Mouse (Mus musculus) E14TG2a.4 (cell line): Measurements from ENCODE around the gene Zfp990.
"Not testable (repeated sequence)": the region's sequence is repeated elsewhere in the genome, so short reads cannot be mapped to it uniquely, and the experiment has no call there.

Experiments used
- H3K27me3 ChIP-seq: 2 replicates; pipeline ENCODE4 v1.6.1; 2014; ENCODE audit warnings: low read length, control low read depth; ENCODE audit not compliant: insufficient read depth
- H3K36me3 ChIP-seq: 2 replicates; pipeline ENCODE4 v1.6.1; 2014; ENCODE audit warnings: low read length, control low read depth; ENCODE audit not compliant: insufficient read depth
- H3K4me1 ChIP-seq: replicated peaks from 2 replicates; pipeline ENCODE4 v1.6.1; 2014; ENCODE audit warnings: low read depth, low read length, control low read depth
- H3K4me3 ChIP-seq: replicated peaks from 2 replicates; pipeline ENCODE4 v1.5.1; 2014; ENCODE audit warnings: mild to moderate bottlenecking, low read length
- H3K9me3 ChIP-seq: 2 replicates; pipeline ENCODE4 v1.6.1; 2014; ENCODE audit warnings: low read length, control low read depth
- CTCF ChIP-seq: conservative IDR thresholded peaks from 2 replicates; pipeline ENCODE4 v1.5.1; 2014; ENCODE audit warnings: low read length
- NANOG ChIP-seq: IDR thresholded peaks from 2 replicates; pipeline ENCODE4 v1.6.1; 2014; ENCODE audit warnings: borderline replicate concordance, low read length, mixed read lengths
- POU5F1 ChIP-seq: IDR thresholded peaks from 2 replicates; pipeline ENCODE4 v1.6.1; 2014; ENCODE audit warnings: low read length, borderline replicate concordance

Gene Zfp990

DNA sequence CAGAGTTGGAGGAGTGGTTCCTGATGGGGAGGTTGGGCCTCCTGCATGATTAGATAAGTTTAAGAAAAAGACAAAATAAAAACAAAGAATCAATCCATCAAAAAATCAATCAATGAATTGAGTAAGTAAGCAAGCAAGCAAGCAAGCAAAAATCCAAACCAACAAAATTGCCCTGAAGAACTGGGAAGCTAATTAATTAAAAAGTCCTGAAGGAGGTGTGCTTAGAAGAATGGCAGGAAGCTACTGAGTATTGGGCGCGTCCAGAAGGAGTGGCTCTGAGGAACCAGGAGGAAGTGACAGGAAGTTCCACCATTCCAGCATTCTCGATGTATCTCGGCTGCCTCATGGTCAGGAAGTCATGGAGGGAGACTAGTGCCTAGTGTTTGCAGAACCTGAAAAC lies at the start of gene Zfp990:
Gene Zfp990, plus strand, starts transcription at position 301 of the 400 bp plus-strand sequence.
- not testable (repeated sequence) for H3K27me3 ChIP-seq, H3K36me3 ChIP-seq, H3K9me3 ChIP-seq
- Histone ChIP-seq H3K4me3 (peak within 1 kb of the TSS; percentile 68), H3K4me1 (peaks cover 22% of the 10 kb centered on the region)

DNA sequence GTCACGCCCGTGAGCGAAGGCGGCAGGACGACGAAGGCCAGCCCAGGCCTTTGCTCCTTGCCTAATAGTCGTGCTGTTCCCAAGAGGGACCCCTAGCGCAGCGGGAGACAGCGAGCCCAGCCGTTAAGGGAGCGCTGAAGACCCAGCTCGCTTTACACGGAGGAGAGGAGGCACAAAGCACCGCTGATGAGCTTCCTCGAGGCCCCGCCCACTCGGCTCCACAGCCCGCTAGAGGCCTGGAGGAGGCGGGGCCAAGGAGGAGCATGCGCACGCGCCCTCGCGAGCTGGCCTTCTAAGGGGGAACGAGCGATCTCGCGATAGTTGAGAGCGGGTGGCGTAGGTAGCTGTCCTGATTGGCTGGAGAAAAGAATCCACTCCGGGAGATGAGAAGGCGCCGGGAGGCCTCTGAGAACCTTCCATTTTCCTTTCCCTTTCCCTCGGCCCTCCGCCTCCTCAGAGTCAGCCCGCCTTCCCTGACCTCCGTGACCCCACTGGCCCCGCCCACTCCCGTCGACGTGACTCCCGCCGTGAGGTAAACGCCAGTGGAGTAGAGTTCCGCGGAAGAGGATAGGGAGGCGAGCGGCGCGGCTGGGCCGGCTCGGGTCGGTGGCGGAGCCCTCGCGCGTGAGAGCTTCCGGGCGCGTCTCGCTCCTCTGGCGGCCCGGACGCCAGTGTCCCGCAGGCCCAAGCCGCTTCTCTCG lies 46.9 kb upstream of the Zfp990 start:
- H3K27me3 ChIP-seq, H3K4me1 ChIP-seq, H3K36me3 ChIP-seq: not testable (repeated sequence)
- Histone ChIP-seq H3K9me3 (peaks cover 23% of the 10 kb centered on the region), H3K4me3 (peak overlapping the region; percentile 79)

DNA sequence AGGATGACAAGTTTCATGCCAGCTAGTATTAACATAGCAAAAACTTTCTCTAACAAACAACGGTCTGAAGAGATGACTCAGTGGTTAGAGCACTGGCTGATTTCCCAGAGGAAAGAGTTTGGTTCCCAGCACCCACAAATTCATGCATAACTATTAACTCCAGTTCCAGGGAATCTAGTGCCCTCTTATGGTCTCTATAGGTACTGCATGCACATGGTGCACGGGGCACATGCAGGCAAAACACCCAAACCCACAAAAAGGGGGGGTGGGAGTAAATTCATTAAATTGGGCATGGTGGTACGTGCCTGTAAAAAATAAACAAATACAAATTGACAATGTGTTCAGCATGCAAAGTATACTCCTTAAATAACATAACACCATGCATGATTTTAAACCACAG lies 32.4 kb upstream of the Zfp990 start:
- no peak for TF ChIP-seq POU5F1
- TF ChIP-seq CTCF: peak; percentile 92
- Histone ChIP-seq H3K9me3 (peaks cover 6% of the 10 kb centered on the region), H3K4me3 (no peak overlapping the region), H3K27me3 (no peaks in the 10 kb centered on the region), H3K4me1 (no peaks in the 10 kb centered on the region), H3K36me3 (no peaks in the 10 kb centered on the region)

GRCm38 (mm10) chr4:145480699-145481098 lies 29.9 kb upstream of the Zfp990 start:
- H3K4me3 ChIP-seq, H3K4me1 ChIP-seq, H3K27me3 ChIP-seq, H3K36me3 ChIP-seq, H3K9me3 ChIP-seq: not testable (repeated sequence)

GRCm38 (mm10) chr4:145489396-145489795 lies 21.2 kb upstream of the Zfp990 start:
- H3K9me3 ChIP-seq: no peaks in the 10 kb centered on the region
- no peak overlapping the region for H3K4me3 ChIP-seq
- no peaks in the 10 kb centered on the region for H3K27me3 ChIP-seq
- TF ChIP-seq POU5F1 (peak; percentile 6; the same call in 1 of the 2 replicates), CTCF (no peak)
- H3K4me1 ChIP-seq: peaks cover 50% of the 10 kb centered on the region
- H3K36me3 ChIP-seq: no peaks in the 10 kb centered on the region

DNA sequence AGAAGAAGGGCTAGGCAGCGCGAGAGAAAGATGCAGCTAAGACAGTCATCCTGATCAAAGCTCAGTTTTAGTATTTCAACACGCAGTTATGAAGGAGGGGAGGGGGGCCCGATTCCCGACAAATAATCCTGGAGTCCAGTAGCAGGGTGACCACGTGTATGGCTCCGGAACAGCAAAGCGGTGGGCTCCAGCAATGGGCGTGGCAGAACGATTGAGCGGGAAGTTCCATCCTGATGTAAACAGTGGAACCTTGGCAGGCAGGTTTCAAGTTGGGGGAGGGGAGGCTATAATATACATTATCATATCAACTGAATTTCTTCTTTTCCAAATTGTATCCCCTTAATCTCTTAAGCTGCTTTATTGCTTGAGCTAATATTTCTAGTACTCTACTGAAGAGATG lies 18.4 kb upstream of the Zfp990 start:
- Histone ChIP-seq H3K9me3 (no peaks in the 10 kb centered on the region), H3K27me3 (no peaks in the 10 kb centered on the region), H3K4me1 (peaks cover 38% of the 10 kb centered on the region), H3K4me3 (no peak overlapping the region), H3K36me3 (no peaks in the 10 kb centered on the region)
- no peak for TF ChIP-seq NANOG
- no peak for TF ChIP-seq POU5F1
- TF ChIP-seq CTCF: no peak

- TF ChIP-seq CTCF: peak; percentile 43
- H3K27me3 ChIP-seq, H3K4me3 ChIP-seq, H3K36me3 ChIP-seq, H3K9me3 ChIP-seq: not testable (repeated sequence)
- H3K4me1 ChIP-seq: peaks cover 32% of the 10 kb centered on the region
Observed at GRCm38 (mm10) chr4:145493316-145493715, 17.2 kb upstream of the Zfp990 start.

GRCm38 (mm10) chr4:145514637-145515036 lies 4.1 kb downstream of the Zfp990 start:
- Histone ChIP-seq H3K4me3 (peak overlapping the region; percentile 74), H3K9me3 (peaks cover 10% of the 10 kb centered on the region), H3K36me3 (peaks cover 11% of the 10 kb centered on the region), H3K4me1 (peaks cover 27% of the 10 kb centered on the region)
- H3K27me3 ChIP-seq: not testable (repeated sequence)

- H3K27me3 ChIP-seq: not testable (repeated sequence)
- peak overlapping the region; percentile 74 for H3K4me3 ChIP-seq
- peaks cover 10% of the 10 kb centered on the region for H3K9me3 ChIP-seq
Observed at GRCm38 (mm10) chr4:145515776-145516565, 5.4 kb downstream of the Zfp990 start.

DNA sequence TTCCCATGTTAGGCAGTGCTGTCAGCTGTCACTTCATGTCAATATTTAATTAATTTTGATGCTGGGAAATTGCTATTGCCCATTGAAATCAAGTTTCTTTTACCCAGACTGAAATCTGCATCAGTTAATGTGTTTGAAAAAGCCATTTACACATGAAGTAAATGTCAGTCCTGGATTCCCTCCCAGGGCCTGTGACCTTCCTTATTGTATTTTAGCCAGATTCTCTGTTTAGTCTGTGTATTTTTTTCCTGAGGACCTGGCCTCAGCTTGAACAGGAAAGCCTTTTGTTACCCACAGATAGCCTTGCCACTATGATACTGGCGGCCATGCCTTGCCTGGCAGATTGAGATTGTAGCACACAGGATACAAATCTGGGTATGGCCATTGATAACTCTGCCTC lies 6.8 kb downstream of the Zfp990 start:
- H3K4me1 ChIP-seq: peaks cover 21% of the 10 kb centered on the region
- 0 out of 2 replicates have a peak overlapping the region, but pooled peaks have one; percentile 27 for H3K4me3 ChIP-seq
- peaks cover 11% of the 10 kb centered on the region for H3K36me3 ChIP-seq
- not testable (repeated sequence) for H3K27me3 ChIP-seq
- H3K9me3 ChIP-seq: peaks cover 10% of the 10 kb centered on the region

More at GRCm38 (mm10) chr4:145515776-145516565, 5.4 kb downstream of the Zfp990 start:
- peaks cover 24% of the 10 kb centered on the region for H3K4me1 ChIP-seq
- peaks cover 11% of the 10 kb centered on the region for H3K36me3 ChIP-seq

DNA sequence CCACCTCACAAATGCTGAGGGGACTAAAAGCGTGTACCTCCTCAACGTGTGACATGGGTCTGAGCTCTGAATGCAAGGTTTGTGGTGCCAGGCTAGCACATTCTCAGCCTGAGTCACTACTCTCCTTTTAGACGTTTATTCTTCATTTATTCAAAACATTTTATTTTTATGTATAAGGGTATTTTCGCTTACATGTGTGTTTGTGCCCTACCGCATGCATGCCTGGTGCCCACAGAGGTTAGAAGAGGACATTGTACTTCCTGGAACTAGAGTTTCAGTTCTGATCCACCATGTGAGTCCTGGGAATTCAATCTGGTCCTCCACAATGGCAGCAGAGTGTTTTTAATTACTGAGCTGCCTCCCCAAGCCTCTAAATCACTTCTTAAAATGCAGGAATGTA lies 33.3 kb downstream of the Zfp990 start:
- H3K4me1 ChIP-seq, H3K4me3 ChIP-seq, H3K36me3 ChIP-seq, H3K9me3 ChIP-seq, H3K27me3 ChIP-seq: not testable (repeated sequence)
